Mouse (Mus musculus) stomach, postnatal 0 days (tissue): Measurements from ENCODE around the gene Prpf3. TPM values are rescaled to one million over a fixed set of nuclear protein-coding genes. Genes with fewer than 3 reads are reported as not detected.
A peak's percentile ranks its signal among the peaks of the same experiment; 100 is the strongest.

Experiments
- ATAC-seq: fragments of 200-750 bp; cut with Nextera tagmentation; 2 replicates; pipeline ENCODE4 v1.8.0; 2017; ENCODE audit not compliant: low FRiP score, low TSS enrichment
- DNase-seq: peaks from one replicate; pipeline ENCODE4 v3.0.0-alpha.2; 2016; ENCODE audit warnings: low spot score
- H3K27ac ChIP-seq: fragments of 300-500 bp; sonication (generic); replicated peaks from 2 replicates; pipeline ENCODE4 v1.5.1; 2014; ENCODE audit warnings: mild to moderate bottlenecking, control low read depth
- H3K27me3 ChIP-seq: fragments of 300-500 bp; sonication (generic); 2 replicates; pipeline ENCODE4 v1.6.1; 2014; ENCODE audit warnings: low read length; ENCODE audit not compliant: control insufficient read depth, insufficient read depth
- H3K36me3 ChIP-seq: fragments of 300-500 bp; sonication (generic); 2 replicates; pipeline ENCODE4 v1.6.1; 2014; ENCODE audit warnings: low read length, mixed read lengths; ENCODE audit not compliant: control insufficient read depth, insufficient read depth
- H3K4me1 ChIP-seq: fragments of 300-500 bp; sonication (generic); replicated peaks from 2 replicates; pipeline ENCODE4 v1.6.1; 2014; ENCODE audit warnings: antibody characterized with exemption; ENCODE audit not compliant: control insufficient read depth, insufficient read depth
- H3K4me2 ChIP-seq: fragments of 300-500 bp; sonication (generic); replicated peaks from 2 replicates; pipeline ENCODE4 v1.6.1; 2014; ENCODE audit warnings: low read depth, mild to moderate bottlenecking, control low read depth, moderate library complexity
- H3K4me3 ChIP-seq: fragments of 300-500 bp; sonication (generic); 2 replicates; pipeline ENCODE4 v1.5.1; 2014; ENCODE audit warnings: low read depth, low read length, control low read depth
- H3K9ac ChIP-seq: fragments of 300-500 bp; sonication (generic); 2 replicates; pipeline ENCODE4 v1.6.1; 2014; ENCODE audit warnings: mild to moderate bottlenecking, low read length, control low read depth, mixed read lengths
- H3K9me3 ChIP-seq: fragments of 300-500 bp; sonication (generic); 2 replicates; pipeline ENCODE4 v1.6.1; 2016; ENCODE audit warnings: low read length; ENCODE audit not compliant: control insufficient read depth
- CTCF ChIP-seq: IDR thresholded peaks from 2 replicates; pipeline ENCODE4 v1.5.1; 2016; ENCODE audit warnings: antibody characterized with exemption, low read depth, mild to moderate bottlenecking, moderate library complexity
- EP300 ChIP-seq: optimal IDR thresholded peaks from 2 replicates; pipeline ENCODE3; 2016; ENCODE audit warnings: antibody characterized with exemption
- WGBS: fragments of 180-500 bp; shearing (Covaris S2); extraction: QIAGEN DNeasy Blood & Tissue Kit; methylation state at CpG from one replicate; pipeline ENCODE4 v1.1.7; 2014; 5-methylcytosine and 5-hydroxymethylcytosine counted together
- polyA plus RNA-seq: library from polyadenylated mRNA; unstranded; fragments of >200 nt; fragmentation: Nextera tagmentation; extraction: Ambion mirVana; gene quantifications from 2 replicates; pipeline ENCODE4 v1.2.1, GENCODE M21; 2015

Prpf3 gene
- polyA plus RNA-seq, 1 experiment from 2014 or later, result 13.8 TPM

- no peaks in the 10 kb centered on the region for H3K27me3 ChIP-seq
- 0 out of 2 replicates have a peak, but pooled peaks cover 4% of the 10 kb centered on the region for H3K36me3 ChIP-seq
- no peaks in the 10 kb centered on the region for H3K9me3 ChIP-seq
- 0 out of 2 replicates have a peak overlapping the region, but pooled peaks have one; percentile 50 for H3K9ac ChIP-seq
- WGBS, result 11% methylated on average over 7 of the region's 7 CpGs
- DNase-seq (no peak), ATAC-seq (no peak)
- no peak for TF ChIP-seq EP300
- no peak for TF ChIP-seq CTCF
- H3K4me1 ChIP-seq, result 0 out of 2 replicates have a peak, but pooled peaks cover 3% of the 10 kb centered on the region
- H3K4me2 ChIP-seq, result peak overlapping the region; percentile 57
- peak overlapping the region; percentile 79 for H3K27ac ChIP-seq
- H3K4me3 ChIP-seq, result peak overlapping the region; percentile 58
Observed at GRCm38 (mm10) chr3:95893126-95893525, 37.4 kb upstream of the Prpf3 start.

GRCm38 (mm10) chr3:95892066-95893052 is 36.7 kb upstream of the Prpf3 start:
- Histone ChIP-seq H3K36me3 (no peaks in the 10 kb centered on the region), H3K27me3 (no peaks in the 10 kb centered on the region), H3K4me3 (peak overlapping the region; percentile 31; the same call in 1 of the 2 replicates), H3K4me1 (0 out of 2 replicates have a peak, but pooled peaks cover 3% of the 10 kb centered on the region), H3K27ac (peak overlapping the region; percentile 79), H3K9me3 (no peaks in the 10 kb centered on the region), H3K9ac (no peak overlapping the region), H3K4me2 (peak overlapping the region; percentile 43)
- DNase-seq (no peak), ATAC-seq (no peak)
- 38% methylated on average over 11 of the region's 11 CpGs for WGBS
- TF ChIP-seq EP300, result no peak
- no peak for TF ChIP-seq CTCF

DNA sequence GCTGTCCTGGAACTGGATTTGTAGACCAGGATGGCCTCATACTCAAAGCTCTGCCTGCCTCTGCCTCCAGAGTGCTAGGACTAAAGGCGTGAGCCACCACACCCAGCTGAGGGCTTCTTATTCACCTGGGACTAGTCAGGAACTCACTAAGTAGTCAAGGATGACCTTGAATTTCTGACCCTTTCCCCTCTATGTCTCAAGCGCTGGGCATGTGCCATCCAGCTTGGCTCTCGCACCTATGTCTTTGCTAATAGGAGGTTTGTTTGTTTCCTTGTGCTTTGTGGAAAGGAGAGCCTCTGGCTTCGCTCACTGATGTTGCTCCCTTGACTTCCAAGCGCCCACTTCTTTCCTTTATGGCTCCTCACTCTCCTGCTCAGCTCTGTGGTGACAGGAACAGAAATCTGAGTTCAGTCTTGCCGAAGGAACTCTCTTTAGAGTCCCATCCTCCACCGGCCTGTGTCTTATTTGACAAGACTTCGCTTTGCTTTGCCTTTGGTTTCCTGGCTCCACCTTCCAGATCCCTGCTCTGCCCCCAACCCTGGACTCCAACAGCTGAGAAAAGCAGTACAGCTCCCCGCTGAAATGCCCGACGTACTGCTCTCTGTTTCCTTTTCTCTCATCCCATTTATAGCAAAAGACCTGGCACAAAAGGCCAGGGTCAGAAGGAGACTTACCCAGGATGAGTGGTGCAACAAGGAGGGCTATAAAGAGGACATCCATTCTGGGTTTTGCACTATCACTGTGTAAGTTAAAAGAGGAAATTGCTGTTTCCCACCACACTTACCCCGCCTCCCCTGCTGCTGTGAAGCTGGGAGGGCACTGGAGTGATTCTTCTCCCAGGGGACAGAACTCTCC is 35.8 kb upstream of the Prpf3 start, which contains the start of gene BC028528:
BC028528 (minus strand) TSS at position 795 of the 855 bp plus-strand sequence.
- no peak for TF ChIP-seq CTCF
- TF ChIP-seq EP300, result no peak
- DNase-seq, result no peak
- WGBS, result 27% methylated on average over 12 of the region's 12 CpGs
- Histone ChIP-seq H3K4me1 (0 out of 2 replicates have a peak, but pooled peaks cover 3% of the 10 kb centered on the region), H3K9ac (peak within 1 kb of the TSS; percentile 55), H3K27me3 (no peaks in the 10 kb centered on the region), H3K36me3 (no peaks in the 10 kb centered on the region), H3K4me2 (peak within 1 kb of the TSS; percentile 43), H3K4me3 (peak within 1 kb of the TSS; percentile 31), H3K9me3 (no peaks in the 10 kb centered on the region), H3K27ac (peak within 1 kb of the TSS; percentile 79)
- no peak for ATAC-seq

DNA sequence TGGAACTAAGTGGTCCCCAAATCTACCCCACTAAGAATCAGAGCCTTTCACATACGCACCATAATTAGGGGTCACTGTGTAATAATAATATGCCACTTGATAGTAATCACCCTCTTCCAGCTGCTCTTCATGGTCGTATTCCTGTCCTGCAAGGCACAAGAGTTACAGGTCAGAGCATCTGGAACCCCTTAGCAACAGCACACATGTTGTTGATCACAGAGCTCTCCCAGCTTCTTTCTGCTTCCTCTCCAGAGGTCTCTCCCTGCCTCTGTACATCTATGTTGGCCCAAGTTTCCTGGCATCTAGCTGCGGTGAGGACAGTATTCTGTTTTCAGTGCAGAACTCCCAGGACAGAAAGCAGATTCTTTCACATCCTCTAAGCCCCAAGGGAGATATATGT is 34.0 kb upstream of the Prpf3 start:
- no peak for TF ChIP-seq EP300
- 80% methylated on average over 3 of the region's 3 CpGs for WGBS
- Histone ChIP-seq H3K27ac (no peak overlapping the region), H3K4me2 (no peak overlapping the region), H3K36me3 (no peaks in the 10 kb centered on the region), H3K27me3 (no peaks in the 10 kb centered on the region), H3K9me3 (no peaks in the 10 kb centered on the region), H3K9ac (no peak overlapping the region), H3K4me1 (0 out of 2 replicates have a peak, but pooled peaks cover 3% of the 10 kb centered on the region), H3K4me3 (no peak overlapping the region)
- ATAC-seq (no peak), DNase-seq (no peak)

GRCm38 (mm10) chr3:95887596-95887995 is 31.9 kb upstream of the Prpf3 start:
- no peaks in the 10 kb centered on the region for H3K9me3 ChIP-seq
- H3K27me3 ChIP-seq, result no peaks in the 10 kb centered on the region
- no peak overlapping the region for H3K9ac ChIP-seq
- TF ChIP-seq EP300 (no peak), CTCF (no peak)
- H3K36me3 ChIP-seq, result no peaks in the 10 kb centered on the region
- H3K4me2 ChIP-seq, result no peak overlapping the region
- DNase-seq (no peak), ATAC-seq (no peak)
- H3K4me1 ChIP-seq, result peaks cover 3% of the 10 kb centered on the region; the same call in 1 of the 2 replicates
- 59% methylated on average over 4 of the region's 4 CpGs for WGBS
- H3K4me3 ChIP-seq, result no peak overlapping the region
- no peak overlapping the region for H3K27ac ChIP-seq
